Mouse (Mus musculus) kidney, embryonic 16.5 days (tissue): ENCODE data around the gene Clcnka. TPM values are rescaled to one million over a fixed set of nuclear protein-coding genes. Genes with fewer than 3 reads are reported as not detected.

Experiments
- ATAC-seq: fragments of 200-750 bp; cut with Nextera tagmentation; 2 replicates; pipeline ENCODE4 v1.8.0; 2017; ENCODE audit warnings: moderate TSS enrichment; ENCODE audit not compliant: low FRiP score, low TSS enrichment
- H3K27ac ChIP-seq: fragments of 300-500 bp; sonication (generic); 2 replicates; pipeline ENCODE4 v1.5.1; 2014; ENCODE audit warnings: low read length
- H3K27me3 ChIP-seq: fragments of 300-500 bp; sonication (generic); 2 replicates; pipeline ENCODE4 v1.6.1; 2014; ENCODE audit warnings: low read length, control low read depth, mixed read lengths; ENCODE audit not compliant: insufficient read depth
- H3K36me3 ChIP-seq: fragments of 300-500 bp; sonication (generic); 2 replicates; pipeline ENCODE4 v1.6.1; 2014; ENCODE audit warnings: low read length, control low read depth, mixed read lengths; ENCODE audit not compliant: insufficient read depth
- H3K4me1 ChIP-seq: fragments of 300-500 bp; sonication (generic); 2 replicates; pipeline ENCODE4 v1.6.1; 2014; ENCODE audit warnings: low read length, control low read depth, mixed read lengths; ENCODE audit not compliant: insufficient read depth
- H3K4me2 ChIP-seq: fragments of 300-500 bp; sonication (generic); replicated peaks from 2 replicates; pipeline ENCODE4 v1.6.1; 2014; ENCODE audit warnings: low read depth, low read length
- H3K4me3 ChIP-seq: fragments of 300-500 bp; sonication (generic); 2 replicates; pipeline ENCODE4 v1.5.1; 2014; ENCODE audit warnings: mild to moderate bottlenecking, low read length
- H3K9ac ChIP-seq: fragments of 300-500 bp; sonication (generic); replicated peaks from 2 replicates; pipeline ENCODE4 v1.6.1; 2014; ENCODE audit warnings: low read length
- H3K9me3 ChIP-seq: fragments of 300-500 bp; sonication (generic); 2 replicates; pipeline ENCODE4 v1.6.1; 2016; ENCODE audit warnings: low read length, control low read depth
- WGBS: fragments of 180-500 bp; shearing (Covaris S2); extraction: QIAGEN DNeasy Blood & Tissue Kit; methylation state at CpG from one replicate; pipeline ENCODE4 v1.1.7; 2014; 5-methylcytosine and 5-hydroxymethylcytosine counted together
- polyA plus RNA-seq: library from polyadenylated mRNA; unstranded; fragments of >200 nt; fragmentation: Nextera tagmentation; extraction: Ambion mirVana; gene quantifications from 2 replicates; pipeline ENCODE4 v1.2.1, GENCODE M21; 2015

Gene Clcnka
- polyA plus RNA-seq, 1 experiment from 2014 or later: 17.8 TPM

DNA sequence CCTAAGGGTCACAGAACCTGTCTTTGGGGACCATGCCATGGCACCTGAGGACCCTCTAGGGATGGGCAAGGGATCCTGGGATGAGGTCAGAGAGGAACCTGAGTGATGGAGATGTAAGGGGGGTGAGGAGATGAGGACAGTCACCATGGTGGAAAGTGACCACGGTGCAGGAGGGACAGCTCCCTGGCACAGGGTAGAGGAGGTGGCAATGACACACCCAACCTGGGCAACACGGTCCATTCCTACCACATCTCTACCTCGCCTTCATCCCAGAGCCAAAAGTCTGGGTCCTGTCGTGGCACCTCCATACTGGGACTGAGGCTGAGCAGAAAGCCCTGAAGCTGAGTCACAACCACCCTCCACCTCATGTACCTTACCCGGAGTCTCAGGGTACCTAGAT is 24.3 kb upstream of the Clcnka start:
- no peaks in the 10 kb centered on the region for H3K9me3 ChIP-seq
- no peak overlapping the region for H3K4me2 ChIP-seq
- no peak overlapping the region for H3K4me3 ChIP-seq
- no peak for ATAC-seq
- no peak overlapping the region for H3K9ac ChIP-seq
- peaks cover 46% of the 10 kb centered on the region for H3K4me1 ChIP-seq
- no peaks in the 10 kb centered on the region; the same call in 1 of the 2 replicates for H3K27me3 ChIP-seq
- no peaks in the 10 kb centered on the region for H3K36me3 ChIP-seq
- 76% methylated on average over 5 of the region's 5 CpGs for WGBS
- H3K27ac ChIP-seq: no peak overlapping the region

DNA sequence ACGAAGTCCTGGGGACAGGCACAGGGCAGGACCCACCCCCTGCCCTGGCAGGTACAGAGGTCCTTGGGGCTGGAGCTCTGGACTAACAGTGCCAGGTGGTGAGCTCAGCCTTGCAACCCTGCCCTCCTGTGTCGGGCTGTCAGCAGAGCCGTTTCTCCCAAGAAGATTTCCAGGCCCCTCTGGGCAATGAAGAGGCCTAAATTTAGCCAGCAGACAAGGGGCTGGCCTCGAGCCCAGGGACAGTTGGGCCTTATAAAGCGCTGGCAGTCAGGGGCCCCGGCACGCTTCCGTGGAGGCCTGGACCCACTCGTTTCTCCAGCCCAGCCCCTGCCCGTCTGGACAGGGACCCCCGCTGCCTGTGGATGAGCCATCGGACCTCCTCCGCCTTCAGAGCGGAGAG is 22.9 kb upstream of the Clcnka start:
- Histone ChIP-seq H3K36me3 (no peaks in the 10 kb centered on the region), H3K4me3 (no peak overlapping the region), H3K27me3 (no peaks in the 10 kb centered on the region; the same call in 1 of the 2 replicates), H3K4me2 (no peak overlapping the region), H3K9me3 (no peaks in the 10 kb centered on the region), H3K27ac (no peak overlapping the region), H3K9ac (peak overlapping the region; percentile 48), H3K4me1 (peaks cover 39% of the 10 kb centered on the region)
- 44% methylated on average over 14 of the region's 14 CpGs for WGBS
- no peak for ATAC-seq

DNA sequence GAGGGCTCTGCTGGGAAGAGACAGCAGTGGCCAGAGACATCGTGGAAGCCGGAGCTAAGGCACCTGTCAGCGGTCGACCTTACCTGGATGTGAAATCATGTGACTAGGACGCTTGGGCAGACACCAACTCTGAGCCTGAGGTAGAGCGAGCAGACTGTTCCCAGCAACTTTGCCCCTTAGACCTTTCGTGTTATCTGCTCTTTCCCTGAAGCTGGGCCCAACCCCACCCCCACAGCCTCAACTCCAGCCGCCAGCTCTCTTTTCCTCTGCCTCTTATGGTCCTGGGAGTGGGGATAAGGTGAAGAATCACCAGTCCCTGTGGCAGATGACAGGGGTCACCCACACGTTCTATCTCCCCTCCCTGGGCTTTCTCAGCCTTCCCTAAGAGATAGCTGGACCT is 22.4 kb upstream of the Clcnka start:
- Histone ChIP-seq H3K4me1 (peaks cover 35% of the 10 kb centered on the region), H3K36me3 (no peaks in the 10 kb centered on the region), H3K4me2 (no peak overlapping the region), H3K27ac (no peak overlapping the region), H3K9ac (peak overlapping the region; percentile 48; the same call in 1 of the 2 replicates), H3K27me3 (no peaks in the 10 kb centered on the region; the same call in 1 of the 2 replicates), H3K4me3 (no peak overlapping the region), H3K9me3 (no peaks in the 10 kb centered on the region)
- ATAC-seq: no peak
- WGBS: 58% methylated on average over 9 of the region's 9 CpGs

DNA sequence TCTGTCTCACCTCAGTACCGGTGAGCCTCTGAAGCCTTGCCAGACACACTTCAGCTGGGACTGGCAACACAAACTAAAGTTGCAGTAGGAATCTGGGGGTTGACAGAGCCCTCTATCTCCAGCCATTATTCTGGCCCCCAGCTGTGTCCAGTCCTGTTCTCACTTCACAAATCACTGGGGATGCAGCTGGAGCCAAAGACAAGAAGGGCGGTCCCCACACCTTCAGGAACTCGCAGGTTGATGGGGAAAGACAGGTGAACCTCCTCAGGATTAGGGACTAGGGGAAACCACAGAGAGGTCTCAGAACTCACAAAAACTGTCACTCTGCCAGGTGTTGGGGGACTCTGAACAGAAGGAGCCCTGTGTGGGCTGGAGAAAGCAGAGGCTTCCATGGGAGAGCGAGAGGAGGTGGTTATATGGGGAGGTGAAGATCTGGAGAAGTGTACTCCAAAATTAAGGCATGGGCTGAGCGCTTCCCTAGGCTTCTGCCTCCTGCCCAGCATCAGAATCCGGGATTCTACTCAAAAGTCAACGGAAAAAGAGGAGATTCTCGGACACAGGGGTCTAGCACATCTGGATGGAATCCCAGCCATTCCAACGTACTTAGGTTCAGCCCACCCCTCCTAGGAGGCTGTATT is 21.8 kb upstream of the Clcnka start, which contains the start of gene Hspb7:
Gene Hspb7 (plus strand): TSS at position 588 of the 638 bp plus-strand sequence.
- H3K4me3 ChIP-seq: no peak within 1 kb of the TSS
- no peak within 1 kb of the TSS for H3K4me2 ChIP-seq
- H3K4me1 ChIP-seq: peaks cover 29% of the 10 kb centered on the region
- peak within 1 kb of the TSS; percentile 33; the same call in 1 of the 2 replicates for H3K27ac ChIP-seq
- peak within 1 kb of the TSS; percentile 48 for H3K9ac ChIP-seq
- WGBS: 48% methylated on average over 9 of the region's 9 CpGs
- no peak for ATAC-seq
- H3K27me3 ChIP-seq: no peaks in the 10 kb centered on the region; the same call in 1 of the 2 replicates
- no peaks in the 10 kb centered on the region for H3K36me3 ChIP-seq
- H3K9me3 ChIP-seq: no peaks in the 10 kb centered on the region

DNA sequence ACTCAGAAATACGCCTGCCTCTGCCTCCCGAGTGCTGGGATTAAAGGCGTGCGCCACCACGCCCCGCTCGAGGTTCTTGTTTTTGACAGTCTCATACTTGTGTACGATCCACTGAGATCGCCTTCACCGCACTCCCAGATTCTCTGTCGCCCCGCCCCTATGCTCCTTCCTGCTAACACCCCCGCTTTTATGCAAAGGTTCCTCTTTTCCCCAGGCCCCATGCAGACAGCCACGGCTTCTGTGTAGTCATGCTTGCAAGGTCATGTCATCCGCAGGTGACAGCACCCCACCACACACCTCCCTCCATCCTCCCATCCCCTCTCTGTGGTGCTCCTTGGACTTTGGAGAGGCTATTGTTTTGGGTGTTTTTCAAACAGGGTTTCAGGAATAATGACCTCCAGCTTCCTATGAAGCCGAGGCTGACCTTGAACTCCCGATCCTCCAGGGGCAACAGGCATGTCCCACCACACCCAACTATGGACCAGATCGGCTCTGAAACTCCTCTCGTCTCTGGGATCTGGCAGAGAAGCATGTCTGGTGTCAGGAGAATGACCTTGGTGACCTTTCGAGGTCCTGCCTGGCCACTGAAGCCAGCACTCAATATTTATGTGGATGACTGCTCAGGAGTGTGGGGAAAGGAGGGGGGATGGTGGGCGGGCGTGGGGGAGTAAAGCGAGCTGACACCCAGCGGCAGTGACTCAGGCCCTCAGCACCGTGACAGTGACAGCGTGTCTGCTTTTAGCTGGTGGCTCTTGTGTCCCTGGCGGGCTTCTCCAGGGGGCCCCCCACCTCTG is 21.1 kb upstream of the Clcnka start:
- H3K36me3 ChIP-seq: no peaks in the 10 kb centered on the region
- no peak overlapping the region for H3K4me2 ChIP-seq
- H3K9me3 ChIP-seq: no peaks in the 10 kb centered on the region
- no peaks in the 10 kb centered on the region; the same call in 1 of the 2 replicates for H3K27me3 ChIP-seq
- peaks cover 27% of the 10 kb centered on the region for H3K4me1 ChIP-seq
- 47% methylated on average over 27 of the region's 27 CpGs for WGBS
- no peak overlapping the region; the same call in 1 of the 2 replicates for H3K9ac ChIP-seq
- peak overlapping the region; percentile 33; the same call in 1 of the 2 replicates for H3K27ac ChIP-seq
- H3K4me3 ChIP-seq: no peak overlapping the region
- ATAC-seq: peak; percentile 53

DNA sequence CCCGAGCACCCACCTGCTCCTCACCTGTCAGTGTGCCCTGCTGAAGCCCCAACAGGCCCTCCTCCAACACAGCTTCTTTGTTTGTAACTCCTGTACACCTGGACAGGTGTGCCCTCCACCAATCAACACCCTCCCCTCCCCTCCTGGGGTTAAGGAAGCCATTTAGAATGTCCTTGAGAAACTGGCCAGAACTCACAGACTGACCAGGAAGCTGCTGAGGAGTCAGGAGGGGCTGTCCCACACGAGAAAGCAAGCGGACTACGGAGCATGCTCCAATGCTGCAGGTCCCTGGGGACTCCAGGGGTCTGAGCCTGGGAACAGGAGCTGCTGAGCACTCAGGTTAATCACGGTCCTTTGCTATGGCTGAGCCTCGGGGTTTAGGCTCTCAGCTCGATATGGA is 17.4 kb upstream of the Clcnka start, which contains the start of gene Clcnkb:
Gene Clcnkb (minus strand): TSS at position 91 of the 400 bp plus-strand sequence.
- H3K4me2 ChIP-seq: 0 out of 2 replicates have a peak within 1 kb of the TSS, but pooled peaks have one; percentile 7
- no peak within 1 kb of the TSS for H3K4me3 ChIP-seq
- H3K27ac ChIP-seq: peak within 1 kb of the TSS; percentile 40; the same call in 1 of the 2 replicates
- no peaks in the 10 kb centered on the region for H3K36me3 ChIP-seq
- 70% methylated on average over 7 of the region's 7 CpGs for WGBS
- peak within 1 kb of the TSS; percentile 8; the same call in 1 of the 2 replicates for H3K9ac ChIP-seq
- peaks cover 17% of the 10 kb centered on the region; the same call in 1 of the 2 replicates for H3K4me1 ChIP-seq
- no peak for ATAC-seq
- H3K27me3 ChIP-seq: no peaks in the 10 kb centered on the region
- H3K9me3 ChIP-seq: no peaks in the 10 kb centered on the region

DNA sequence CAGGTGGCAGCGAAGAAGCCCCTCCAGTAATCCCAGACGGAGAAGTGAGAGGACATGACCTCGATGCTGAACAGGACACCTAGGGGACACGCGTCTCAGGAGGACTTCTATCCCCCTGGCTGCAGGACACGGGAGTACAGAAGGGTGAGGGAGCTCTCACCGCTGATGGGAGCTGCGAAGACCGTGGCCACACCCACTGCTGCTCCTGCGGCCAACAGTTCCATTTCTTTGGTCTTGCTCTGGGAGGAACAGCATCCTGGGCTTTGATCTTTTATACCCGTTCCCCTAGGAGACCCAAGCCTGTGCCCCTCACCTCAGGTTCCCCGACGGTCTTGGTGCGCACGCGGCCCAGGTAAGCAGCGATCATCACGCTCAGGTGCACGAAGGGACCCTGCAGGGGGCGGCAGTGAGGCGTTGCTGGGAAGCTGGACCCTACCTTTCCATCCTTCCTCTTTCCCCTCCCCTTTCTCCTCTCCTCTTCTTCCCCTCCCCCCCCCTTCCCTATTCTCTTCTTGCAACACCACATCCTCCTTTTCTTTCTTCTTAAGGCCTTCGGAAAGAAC is 13.0 kb upstream of the Clcnka start:
- Histone ChIP-seq H3K27ac (no peak overlapping the region), H3K27me3 (no peaks in the 10 kb centered on the region), H3K4me2 (0 out of 2 replicates have a peak overlapping the region, but pooled peaks have one; percentile 14), H3K9ac (no peak overlapping the region), H3K36me3 (no peaks in the 10 kb centered on the region), H3K4me1 (no peaks in the 10 kb centered on the region), H3K4me3 (no peak overlapping the region), H3K9me3 (no peaks in the 10 kb centered on the region)
- WGBS: 17% methylated on average over 22 of the region's 22 CpGs
- no peak for ATAC-seq

DNA sequence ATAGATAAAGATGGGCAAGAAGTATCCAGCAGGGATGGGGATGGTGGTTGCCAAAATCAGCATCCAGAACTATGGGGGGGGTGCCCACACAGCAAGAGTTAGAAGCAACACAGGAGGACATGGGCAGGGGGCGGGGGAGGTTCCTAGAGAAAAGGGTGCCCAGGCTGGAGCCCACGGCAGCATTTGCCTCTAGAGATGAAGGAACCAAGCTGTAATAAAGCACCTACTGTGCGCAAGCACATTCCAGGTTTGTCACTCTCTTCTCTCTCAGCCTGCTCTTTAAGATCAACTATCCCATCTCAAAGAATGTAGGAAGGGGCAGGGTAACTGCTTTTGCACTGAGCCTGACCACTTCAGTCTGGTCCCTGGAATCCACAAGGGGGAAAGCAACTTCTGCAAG is 10.1 kb upstream of the Clcnka start:
- no peak overlapping the region for H3K9ac ChIP-seq
- no peak overlapping the region for H3K4me2 ChIP-seq
- ATAC-seq: no peak
- no peak overlapping the region for H3K4me3 ChIP-seq
- no peaks in the 10 kb centered on the region for H3K9me3 ChIP-seq
- 84% methylated on average over 3 of the region's 3 CpGs for WGBS
- H3K27me3 ChIP-seq: no peaks in the 10 kb centered on the region
- H3K4me1 ChIP-seq: no peaks in the 10 kb centered on the region
- no peaks in the 10 kb centered on the region for H3K36me3 ChIP-seq
- no peak overlapping the region for H3K27ac ChIP-seq

DNA sequence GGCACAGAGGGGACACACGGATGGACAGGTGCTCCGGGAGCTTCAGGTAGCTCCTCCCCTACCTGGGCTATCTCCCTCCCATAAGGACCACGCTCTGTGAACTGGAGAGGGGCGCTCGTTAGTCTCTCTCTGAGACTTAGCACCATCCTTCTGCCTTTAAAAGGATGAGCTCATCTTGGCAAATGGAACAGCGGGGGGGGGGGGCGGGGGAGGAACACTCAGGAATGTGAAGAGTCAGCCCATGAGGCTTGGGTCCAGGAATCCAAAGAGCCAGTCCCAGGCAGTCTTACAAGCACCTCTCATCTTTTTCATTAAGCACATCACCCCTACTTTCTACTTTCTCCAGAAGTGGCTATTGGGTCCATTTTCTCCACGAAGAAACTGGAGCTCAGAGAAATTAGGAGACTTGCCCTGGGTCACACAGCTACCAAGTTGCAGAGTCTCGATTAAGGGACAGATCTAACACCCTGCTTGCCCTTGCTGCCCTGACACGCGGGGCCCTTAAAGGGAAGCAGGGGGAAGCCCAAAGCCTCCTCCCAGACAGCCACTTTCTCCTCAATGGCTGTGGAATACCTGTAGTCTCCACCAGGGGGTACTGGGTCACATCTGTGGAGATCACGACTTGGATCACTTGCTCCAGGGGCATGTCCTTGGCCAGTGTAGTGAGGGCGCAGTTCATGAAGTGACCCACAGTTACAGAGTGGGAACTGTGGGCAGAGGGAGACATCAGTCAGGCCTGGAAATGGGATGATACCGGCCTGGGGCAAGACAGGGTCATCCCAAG is 8.2 kb upstream of the Clcnka start:
- Histone ChIP-seq H3K36me3 (no peaks in the 10 kb centered on the region), H3K27ac (no peak overlapping the region), H3K27me3 (no peaks in the 10 kb centered on the region), H3K4me2 (no peak overlapping the region), H3K4me3 (no peak overlapping the region), H3K9me3 (no peaks in the 10 kb centered on the region), H3K4me1 (no peaks in the 10 kb centered on the region), H3K9ac (no peak overlapping the region)
- ATAC-seq: no peak; the same call in 1 of the 2 replicates
- WGBS: 38% methylated on average over 13 of the region's 14 CpGs
